Mouse (Mus musculus): ENCODE data around the gene Ms4a2.

Gene Ms4a2

DNA sequence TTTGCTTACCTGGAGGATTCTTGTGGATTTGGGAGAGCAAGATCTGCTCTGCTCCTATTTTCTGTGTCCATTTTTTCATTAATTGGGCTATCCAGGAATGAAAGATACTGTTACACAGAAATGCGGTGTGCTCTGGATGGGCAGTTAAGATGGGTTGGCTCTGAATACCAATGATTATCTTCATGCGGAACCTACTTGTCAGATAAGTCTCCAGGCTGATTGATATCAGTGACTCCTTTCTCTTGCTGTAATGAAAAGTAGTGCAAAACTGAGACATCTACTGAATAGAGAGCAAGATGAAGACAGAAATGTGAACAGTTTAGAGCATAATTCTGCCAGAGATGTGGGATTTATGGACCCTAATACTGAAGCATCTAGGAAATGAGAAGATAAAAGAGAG, at the start of gene Ms4a2:
Gene Ms4a2 (minus strand): TSS at position 169 of the 400 bp plus-strand sequence.
- no peak for DNase-seq (ENCODE audit: low spot score in 2 of 2)

DNA sequence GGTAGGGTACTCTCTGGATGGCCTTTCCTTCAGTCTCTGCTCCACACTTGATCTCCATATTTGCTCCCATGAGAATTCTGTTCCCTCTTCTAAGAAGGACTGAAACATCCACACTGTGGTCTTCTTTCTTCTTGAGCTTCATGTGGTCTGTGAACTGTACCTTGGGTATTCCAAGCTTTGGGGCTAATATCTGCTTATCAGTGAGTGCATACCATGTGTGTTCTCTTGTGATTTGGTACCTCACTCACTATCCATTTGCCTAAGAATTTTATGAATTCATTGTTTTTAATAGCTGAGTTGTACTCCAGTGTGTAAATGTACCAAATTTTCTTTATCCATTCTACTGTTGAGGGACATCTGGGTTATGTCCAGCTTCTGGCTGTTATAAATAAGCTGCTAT, 38.0 kb upstream of the Ms4a2 start:
- no peak for DNase-seq (ENCODE audit: low spot score in 2 of 2)

GRCm38 (mm10) chr19:11660459-11660858, 36.9 kb upstream of the Ms4a2 start, which contains the start of gene Oosp2:
Oosp2 (minus strand) TSS chr19:11660559.
- no peak for DNase-seq (ENCODE audit: low spot score in 2 of 2)

- DNase-seq (ENCODE audit: low spot score in 2 of 2): no peak
Observed at GRCm38 (mm10) chr19:11659142-11659541, 35.6 kb upstream of the Ms4a2 start.

DNA sequence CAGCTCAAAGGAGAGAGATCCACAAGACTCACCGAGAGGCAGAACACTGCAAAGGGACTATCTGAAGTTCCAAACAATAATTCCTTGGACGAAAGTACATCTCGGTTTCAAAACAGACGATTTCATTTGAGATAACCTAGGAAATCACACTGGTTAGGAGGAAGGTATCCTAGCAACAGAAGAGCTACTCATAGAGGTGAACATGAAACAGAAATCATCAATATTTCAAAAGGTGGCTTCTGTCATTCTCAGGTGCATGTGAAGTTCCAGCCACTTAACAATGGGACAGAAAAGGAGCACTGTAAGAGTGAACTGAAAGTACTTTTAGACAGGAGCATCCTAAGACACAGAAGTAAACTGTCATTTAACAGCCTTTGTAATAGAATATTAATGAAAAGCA, 26.0 kb upstream of the Ms4a2 start:
- DNase-seq (ENCODE audit: low spot score in 2 of 2): no peak

- no peak for DNase-seq (ENCODE audit: low spot score in 2 of 2)
Observed at GRCm38 (mm10) chr19:11646166-11646565, 22.6 kb upstream of the Ms4a2 start.

DNA sequence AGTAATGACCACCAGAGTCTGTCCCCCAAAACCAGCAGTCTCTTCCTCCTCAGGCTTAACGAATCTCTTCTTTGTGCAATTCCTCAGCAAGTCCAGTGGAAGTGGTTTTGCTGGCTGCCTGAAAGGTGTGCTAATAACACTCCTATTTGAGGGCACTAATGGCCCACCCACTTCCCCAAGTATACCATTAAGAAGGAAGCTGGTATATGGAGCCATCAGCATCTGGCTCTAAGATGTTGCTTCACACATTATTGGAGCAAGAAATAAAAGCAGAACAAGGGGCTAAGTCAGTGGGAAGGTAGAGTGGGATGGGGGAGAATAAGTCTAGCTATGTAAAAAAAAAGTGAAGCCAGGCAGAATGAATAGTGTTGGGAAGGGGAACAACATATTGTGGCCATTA, 17.2 kb upstream of the Ms4a2 start, which contains the start of gene Ms4a3:
Gene Ms4a3 (minus strand): TSS at position 120 of the 400 bp plus-strand sequence.
- DNase-seq (ENCODE audit: low spot score in 2 of 2): no peak

- no peak for DNase-seq (ENCODE audit: low spot score in 2 of 2)
Observed at GRCm38 (mm10) chr19:11639038-11639437, 15.5 kb upstream of the Ms4a2 start.

DNA sequence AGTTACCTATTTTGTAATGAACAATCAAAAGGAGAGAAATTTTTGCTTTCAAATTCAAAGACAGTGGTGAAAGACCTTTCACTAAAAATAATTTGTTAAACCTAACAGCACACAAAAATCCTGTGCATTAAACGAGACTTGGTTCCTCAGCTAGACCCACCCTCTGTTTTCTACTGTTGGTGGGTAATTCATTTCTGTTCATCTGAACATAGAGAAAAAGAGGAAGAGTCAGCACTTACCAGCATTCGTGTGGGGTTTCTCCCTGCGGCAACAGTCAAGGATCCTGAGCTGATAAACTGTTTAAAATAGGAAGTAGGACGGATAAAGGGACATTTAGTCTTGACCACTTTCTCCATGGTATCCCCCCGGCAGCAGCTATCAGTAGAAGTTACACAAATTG, 12.1 kb upstream of the Ms4a2 start:
- DNase-seq (ENCODE audit: low spot score in 2 of 2): no peak

- DNase-seq (ENCODE audit: low spot score in 2 of 2): no peak
Observed at GRCm38 (mm10) chr19:11634330-11634729, 10.8 kb upstream of the Ms4a2 start.

DNA sequence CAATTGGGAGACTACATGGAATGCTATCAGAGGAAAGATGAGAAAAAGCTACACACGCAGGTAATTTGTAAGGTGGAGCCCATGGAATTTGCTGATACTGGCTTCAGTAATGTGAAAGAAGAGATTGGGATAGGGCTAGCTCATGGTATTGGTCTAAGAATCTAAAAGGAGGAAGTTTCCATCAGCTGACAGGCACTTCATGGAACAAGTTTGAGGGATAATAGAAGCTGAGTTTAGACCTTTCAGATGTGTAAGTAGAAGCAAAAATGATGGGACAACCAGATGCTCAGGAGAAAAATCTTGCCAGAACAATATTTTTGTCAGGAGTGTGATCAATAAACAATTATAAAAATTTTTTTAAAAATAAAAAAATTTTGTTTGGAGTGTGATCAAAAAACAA, 10.2 kb upstream of the Ms4a2 start:
- DNase-seq (ENCODE audit: low spot score in 2 of 2): no peak

- DNase-seq (ENCODE audit: low spot score in 2 of 2): no peak
Observed at GRCm38 (mm10) chr19:11625231-11625630, 1.7 kb upstream of the Ms4a2 start.

- DNase-seq (ENCODE audit: low spot score in 2 of 2): no peak
Observed at GRCm38 (mm10) chr19:11624800-11625199, 1.3 kb upstream of the Ms4a2 start.

GRCm38 (mm10) chr19:11617983-11618382, 5.5 kb downstream of the Ms4a2 start:
- DNase-seq (ENCODE audit: low spot score in 2 of 2): no peak

DNA sequence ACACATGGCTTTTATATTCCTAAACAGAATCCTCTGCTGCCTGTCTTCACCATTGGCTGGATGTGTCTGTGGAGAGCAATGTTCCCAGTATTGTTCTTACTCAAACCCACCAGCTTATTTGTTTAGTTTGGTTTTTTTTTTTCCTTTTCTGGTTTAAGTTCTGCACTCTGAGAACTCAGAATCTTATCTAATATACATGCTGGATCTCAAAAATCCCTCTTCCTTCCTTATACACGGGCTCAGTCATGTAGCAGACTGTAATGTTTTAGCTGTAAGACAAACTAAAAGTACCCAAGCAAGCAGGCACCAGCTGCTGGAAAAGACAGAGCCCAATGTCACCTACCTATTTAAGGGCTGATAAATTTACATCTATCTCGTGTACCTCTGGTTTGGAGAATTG, 8.7 kb downstream of the Ms4a2 start:
- DNase-seq (ENCODE audit: low spot score in 2 of 2): no peak

DNA sequence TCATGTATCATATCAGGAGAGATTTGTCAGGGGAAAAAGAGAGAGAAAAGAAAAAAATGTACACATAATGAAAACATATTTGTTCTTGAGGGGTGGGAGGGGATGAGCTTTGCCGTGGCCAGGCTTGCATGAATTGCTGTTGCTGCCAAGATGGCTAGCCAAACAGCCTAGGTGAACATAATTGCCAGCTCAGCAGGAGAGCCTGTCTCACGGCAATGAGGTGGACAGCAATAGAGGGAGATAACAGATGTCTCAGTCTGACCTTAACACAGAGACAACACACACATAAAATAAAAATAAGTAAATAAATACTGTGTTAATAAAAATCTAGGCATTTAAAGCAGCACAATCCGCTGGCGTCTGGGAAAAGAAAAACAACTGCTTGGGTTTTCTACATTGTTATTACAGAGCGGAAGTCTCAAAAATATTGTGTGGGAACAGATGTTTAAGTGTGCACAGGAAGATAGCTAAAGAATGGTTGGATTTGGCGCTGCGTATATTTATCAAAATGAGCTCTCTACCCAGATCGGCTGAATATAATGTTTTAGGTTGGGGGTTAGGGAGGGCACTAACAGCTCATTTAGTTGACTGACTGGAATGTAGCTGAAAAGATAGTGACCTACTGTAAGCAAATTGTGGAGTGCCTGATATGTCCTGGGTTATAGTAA, 9.6 kb downstream of the Ms4a2 start:
- no peak for DNase-seq (ENCODE audit: low spot score in 2 of 2)

- DNase-seq (ENCODE audit: low spot score in 2 of 2): no peak
Observed at GRCm38 (mm10) chr19:11613084-11613483, 10.4 kb downstream of the Ms4a2 start.

- no peak for DNase-seq (ENCODE audit: low spot score in 2 of 2)
Observed at GRCm38 (mm10) chr19:11612293-11612692, 11.2 kb downstream of the Ms4a2 start.

GRCm38 (mm10) chr19:11611541-11611945, 12.0 kb downstream of the Ms4a2 start:
- peak in 1 of 2 experiments; percentile 42 for DNase-seq (ENCODE audit: low spot score in 2 of 2)

- DNase-seq (ENCODE audit: low spot score in 2 of 2): peak in 1 of 2 experiments; percentile 49
Observed at GRCm38 (mm10) chr19:11608172-11608571, 15.3 kb downstream of the Ms4a2 start.

DNA sequence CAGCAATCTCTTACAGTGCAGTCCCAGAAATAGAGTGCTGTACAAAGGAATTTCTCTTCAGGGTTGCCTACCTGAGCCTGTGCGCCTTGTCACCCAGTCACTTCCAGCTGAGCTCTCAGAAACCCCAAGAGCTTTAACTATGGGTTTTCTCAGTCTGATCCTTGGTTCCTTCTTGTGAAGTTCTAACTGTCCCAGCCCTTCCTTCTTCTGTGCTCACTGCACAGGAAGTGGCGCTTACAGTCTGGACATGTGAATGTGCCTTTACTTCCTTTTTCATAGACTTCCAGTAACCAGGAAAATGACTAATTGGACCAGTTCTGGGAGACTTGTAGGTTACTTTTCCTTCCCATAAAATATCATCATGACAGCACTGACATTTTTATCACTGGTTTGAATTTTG, 18.9 kb downstream of the Ms4a2 start, which contains the start of gene Ms4a6d:
Gene Ms4a6d (minus strand): TSS at position 247 of the 400 bp plus-strand sequence.
- DNase-seq (ENCODE audit: low spot score in 2 of 2): no peak

DNA sequence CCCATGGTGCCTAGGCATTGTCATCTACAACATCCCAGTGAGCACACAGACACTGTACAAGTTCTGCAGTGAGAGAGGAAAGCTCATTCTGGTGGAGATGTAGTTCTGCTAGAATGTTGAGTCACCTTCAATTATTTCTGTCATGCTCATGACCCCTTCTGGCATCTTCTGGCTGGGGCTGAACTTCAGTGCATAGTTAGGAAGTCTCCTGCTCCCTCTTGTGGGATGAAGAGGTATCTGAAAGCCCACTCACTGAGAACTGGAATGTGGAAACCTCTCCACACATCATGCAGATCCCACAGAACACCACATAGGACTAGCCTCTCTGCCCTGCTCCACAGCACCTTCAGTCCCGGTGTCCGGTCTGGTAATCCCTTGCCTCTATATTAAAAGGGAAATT, 21.5 kb downstream of the Ms4a2 start:
- DNase-seq (ENCODE audit: low spot score in 2 of 2): peak; percentile 47 to 66

DNA sequence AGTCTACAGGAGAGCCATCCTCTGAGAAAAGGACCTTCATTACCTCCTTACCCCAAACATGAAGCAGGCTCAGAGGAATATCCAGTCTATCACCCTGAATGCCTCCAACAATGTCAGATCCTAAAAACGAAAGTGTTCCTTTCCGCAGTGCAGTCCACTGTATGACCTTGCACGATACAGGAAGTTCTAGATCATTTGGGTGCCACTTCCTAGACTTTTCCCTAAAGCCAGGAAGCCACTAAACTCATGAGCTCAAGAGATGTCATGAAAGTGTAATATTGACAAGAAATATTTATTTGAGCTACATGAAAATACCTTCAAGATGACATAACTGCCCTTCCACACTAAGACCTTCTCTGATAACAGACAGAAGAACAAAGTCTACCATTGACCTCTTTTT, 22.2 kb downstream of the Ms4a2 start:
- DNase-seq (ENCODE audit: low spot score in 2 of 2): no peak

All from thymus, postnatal 10 days (tissue).